Mouse (Mus musculus) olfactory bulb, adult 2 months (tissue): ENCODE measurements around the gene Plekhf1. TPM values are rescaled to one million over a fixed set of nuclear protein-coding genes. Genes with fewer than 3 reads are reported as not detected.

Experiments used
- H3K27ac ChIP-seq: fragments of 200-500 bp; 2 replicates; pipeline ENCODE4 v1.5.1; 2012; ENCODE audit warnings: low read depth, low read length; ENCODE audit not compliant: insufficient read depth
- H3K4me1 ChIP-seq: fragments of 200-500 bp; 2 replicates; pipeline ENCODE4 v1.6.1; 2012; ENCODE audit warnings: low read length; ENCODE audit not compliant: control insufficient read depth, insufficient read depth
- H3K4me3 ChIP-seq: fragments of 200-500 bp; 2 replicates; pipeline ENCODE4 v1.5.1; 2012; ENCODE audit warnings: mild to moderate bottlenecking, low read depth, low read length, moderate library complexity; ENCODE audit not compliant: insufficient read depth
- CTCF ChIP-seq: fragments of 200-500 bp; IDR thresholded peaks from 2 replicates; pipeline ENCODE4 v1.5.1; 2012; ENCODE audit warnings: low read depth, mild to moderate bottlenecking, low read length, moderate library complexity; ENCODE audit not compliant: insufficient read depth
- POLR2A ChIP-seq: fragments of 200-500 bp; IDR thresholded peaks from 2 replicates; pipeline ENCODE4 v1.6.1; 2012; ENCODE audit warnings: mild to moderate bottlenecking, low read depth, low read length, moderate library complexity; ENCODE audit not compliant: insufficient read depth
- WGBS: fragments of 180-500 bp; shearing (Covaris S2); methylation state at CpG from one replicate; pipeline ENCODE4 v1.1.7; 2018; 5-methylcytosine and 5-hydroxymethylcytosine counted together
- polyA plus RNA-seq: library from polyadenylated mRNA; stranded (reverse); fragments of >200 nt; gene quantifications from 2 replicates; pipeline ENCODE4 v1.2.4, GENCODE M21; 2012; ENCODE audit warnings: low replicate concordance; ENCODE audit not compliant: missing spikeins, insufficient read depth, insufficient read length

Plekhf1 gene
- polyA plus RNA-seq, 1 experiment, result not detected

DNA sequence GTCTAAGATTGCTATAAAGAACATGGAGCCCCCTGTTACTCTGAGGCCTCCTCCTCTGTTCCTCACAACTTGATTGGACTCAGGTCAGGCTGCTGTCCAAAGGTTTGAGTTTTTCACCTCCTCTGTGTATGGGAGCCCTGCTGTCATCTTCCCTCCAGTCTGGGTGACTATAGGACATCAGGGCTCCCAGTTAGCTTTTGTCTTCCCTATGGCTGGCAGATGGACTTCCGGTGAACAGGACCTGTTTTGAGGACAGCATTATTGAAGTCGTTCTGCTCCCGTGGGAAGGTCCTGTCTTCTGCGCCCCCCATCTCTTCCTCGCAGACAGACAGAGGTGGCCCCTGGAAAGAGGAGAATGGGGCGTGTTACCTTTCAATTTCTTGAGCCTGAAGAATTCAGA is 43.0 kb downstream of the Plekhf1 start:
- TF ChIP-seq CTCF, result no peak
- peaks cover 14% of the 10 kb centered on the region for H3K4me1 ChIP-seq
- WGBS, result 91% methylated on average over 6 of the region's 6 CpGs
- H3K27ac ChIP-seq, result no peak overlapping the region
- no peak overlapping the region for H3K4me3 ChIP-seq

DNA sequence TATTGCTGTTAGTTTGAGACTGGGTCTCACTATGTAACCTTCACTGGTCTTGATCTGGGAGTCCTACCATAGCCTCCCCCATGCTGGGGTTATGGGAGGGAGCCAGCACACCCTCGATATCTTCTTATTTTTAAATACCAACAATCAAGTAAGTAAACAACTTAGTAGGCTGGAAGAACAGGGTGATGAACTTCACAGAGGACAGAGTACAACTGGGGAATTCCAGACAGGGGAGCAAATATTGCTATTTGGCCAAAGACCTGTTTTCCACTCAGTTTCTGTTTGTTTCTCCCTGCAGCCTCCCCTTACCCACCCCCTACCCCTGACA is 43.4 kb downstream of the Plekhf1 start:
- H3K4me3 ChIP-seq, result peak overlapping the region; percentile 64
- H3K27ac ChIP-seq, result peak overlapping the region; percentile 77; the same call in 1 of the 2 replicates
- no peak for TF ChIP-seq POLR2A
- TF ChIP-seq CTCF, result no peak
- WGBS, result 14% methylated on average over 1 of the region's 1 CpGs
- H3K4me1 ChIP-seq, result peaks cover 14% of the 10 kb centered on the region

DNA sequence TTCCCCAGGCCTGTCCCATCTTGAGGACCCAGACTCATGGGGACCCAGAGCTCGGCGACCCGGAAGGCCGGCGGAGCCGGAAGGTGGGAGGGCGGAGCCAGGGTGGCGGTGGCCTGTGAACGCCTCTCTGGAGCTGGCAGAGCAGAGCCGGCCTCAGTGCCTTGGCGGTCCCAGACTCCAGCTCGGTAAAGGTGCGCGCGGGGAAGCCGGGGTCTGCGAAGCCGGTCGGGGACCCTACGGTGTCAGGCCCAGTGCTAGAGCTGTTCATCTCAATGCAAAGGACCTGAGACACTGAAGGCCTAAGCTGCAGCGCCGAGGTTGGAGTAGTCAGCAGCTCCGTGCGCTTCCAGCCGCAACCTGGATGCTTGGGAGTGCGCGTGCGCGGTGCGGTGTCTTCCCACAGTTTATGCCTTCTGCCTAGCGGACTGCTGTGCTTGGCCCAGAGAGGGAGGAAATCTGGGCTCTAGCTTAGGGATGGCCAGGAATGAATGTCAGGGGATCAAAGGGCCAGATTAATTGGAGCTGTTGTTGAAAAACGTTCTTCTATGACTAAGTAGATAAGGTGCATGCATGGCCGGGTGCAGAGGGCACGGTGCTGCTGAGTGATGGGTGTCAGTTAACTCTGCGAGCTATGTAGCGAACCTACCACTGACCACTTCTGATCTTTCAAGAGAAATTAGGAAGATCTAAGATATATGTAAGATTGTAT is 44.0 kb downstream of the Plekhf1 start:
- peaks cover 14% of the 10 kb centered on the region for H3K4me1 ChIP-seq
- TF ChIP-seq POLR2A, result peak; percentile 81
- no peak for TF ChIP-seq CTCF
- H3K4me3 ChIP-seq, result peak overlapping the region; percentile 64
- WGBS, result 5% methylated on average over 36 of the region's 36 CpGs
- peak overlapping the region; percentile 77 for H3K27ac ChIP-seq

DNA sequence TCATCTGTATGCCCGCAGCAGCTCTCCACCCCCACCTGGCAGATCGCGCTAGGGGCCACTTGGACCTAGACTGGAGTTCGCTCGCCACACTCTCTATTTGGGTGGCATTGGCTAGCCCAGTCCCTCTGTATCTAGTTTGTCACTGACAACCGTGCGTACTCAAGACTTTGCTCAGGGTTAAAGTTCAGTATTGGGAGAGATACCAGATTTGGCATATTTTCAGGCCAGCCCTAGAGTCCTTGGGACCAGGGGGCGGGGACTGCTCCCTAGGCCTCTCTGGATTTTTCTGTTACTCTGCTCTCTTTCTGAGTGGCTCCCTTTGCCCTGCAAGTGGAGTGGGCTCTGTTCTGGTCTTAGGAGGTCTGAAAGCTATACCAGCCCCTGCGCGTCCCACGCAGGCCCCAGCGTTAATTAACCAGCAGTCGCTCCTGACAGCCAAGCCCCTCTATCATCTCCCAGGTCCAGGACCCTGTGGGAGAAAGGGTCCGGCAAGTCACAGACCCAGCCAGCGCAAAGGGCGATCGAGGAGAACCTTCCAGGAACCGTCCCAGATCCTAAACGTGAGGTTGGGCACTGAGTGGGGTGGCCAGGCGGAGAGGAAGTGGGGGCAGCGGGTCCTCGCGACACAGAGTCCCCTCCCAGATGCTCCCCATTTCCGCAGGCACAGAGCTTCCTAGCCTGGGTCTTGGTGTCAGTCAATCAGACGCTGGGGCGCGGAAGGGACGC is 44.7 kb downstream of the Plekhf1 start, which contains the start of gene 1600014C10Rik:
Gene 1600014C10Rik (plus strand): TSS at position 256 of the 726 bp plus-strand sequence.
- Histone ChIP-seq H3K4me3 (peak within 1 kb of the TSS; percentile 64), H3K4me1 (peaks cover 14% of the 10 kb centered on the region), H3K27ac (peak within 1 kb of the TSS; percentile 77)
- WGBS, result 6% methylated on average over 28 of the region's 28 CpGs
- TF ChIP-seq CTCF, result no peak

DNA sequence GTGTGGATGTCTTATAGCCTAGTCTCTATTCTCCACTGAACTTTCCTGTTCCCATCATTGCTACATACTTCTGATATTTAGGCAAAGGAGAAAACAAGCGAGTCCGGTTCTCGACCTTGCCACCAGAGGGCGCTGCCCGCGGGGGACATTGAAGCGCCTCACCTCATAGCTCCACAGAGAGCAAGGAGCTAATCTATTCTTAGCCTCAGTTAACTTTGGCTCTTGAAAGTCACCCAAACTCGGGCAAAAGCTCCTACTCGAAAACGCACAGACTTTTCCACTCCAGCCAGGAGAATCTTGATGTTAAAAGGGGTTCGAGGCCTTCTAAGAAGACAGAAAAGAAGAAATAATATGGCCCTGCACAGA is 45.2 kb downstream of the Plekhf1 start:
- H3K4me1 ChIP-seq, result peaks cover 14% of the 10 kb centered on the region
- WGBS, result 0% methylated on average over 11 of the region's 11 CpGs
- 0 out of 2 replicates have a peak overlapping the region, but pooled peaks have one; percentile 77 for H3K27ac ChIP-seq
- H3K4me3 ChIP-seq, result peak overlapping the region; percentile 64; the same call in 1 of the 2 replicates
- TF ChIP-seq CTCF, result peak; percentile 94
- no peak for TF ChIP-seq POLR2A

DNA sequence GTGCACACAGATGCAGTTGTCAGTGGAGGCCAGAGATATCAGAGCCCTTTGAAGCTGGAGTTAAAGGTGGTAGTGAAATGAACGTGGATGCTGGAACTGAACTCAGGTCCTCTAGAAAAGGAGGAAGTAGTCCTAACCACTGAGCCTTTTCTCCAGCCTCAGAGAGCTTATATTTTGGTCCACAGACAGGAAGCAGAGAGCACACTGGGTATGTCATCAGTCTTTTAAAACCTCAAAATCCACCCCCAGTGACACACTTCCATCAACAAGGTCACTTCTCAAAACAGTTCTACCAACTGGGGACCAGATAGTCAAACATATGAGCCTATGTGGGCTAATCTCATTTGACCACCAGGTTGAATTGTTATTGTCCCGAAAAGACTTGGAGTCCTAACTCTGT is 46.5 kb downstream of the Plekhf1 start:
- no peak overlapping the region for H3K4me3 ChIP-seq
- WGBS, result 83% methylated on average over 2 of the region's 2 CpGs
- peaks cover 14% of the 10 kb centered on the region for H3K4me1 ChIP-seq
- no peak overlapping the region for H3K27ac ChIP-seq
- TF ChIP-seq POLR2A, result no peak
- no peak for TF ChIP-seq CTCF

DNA sequence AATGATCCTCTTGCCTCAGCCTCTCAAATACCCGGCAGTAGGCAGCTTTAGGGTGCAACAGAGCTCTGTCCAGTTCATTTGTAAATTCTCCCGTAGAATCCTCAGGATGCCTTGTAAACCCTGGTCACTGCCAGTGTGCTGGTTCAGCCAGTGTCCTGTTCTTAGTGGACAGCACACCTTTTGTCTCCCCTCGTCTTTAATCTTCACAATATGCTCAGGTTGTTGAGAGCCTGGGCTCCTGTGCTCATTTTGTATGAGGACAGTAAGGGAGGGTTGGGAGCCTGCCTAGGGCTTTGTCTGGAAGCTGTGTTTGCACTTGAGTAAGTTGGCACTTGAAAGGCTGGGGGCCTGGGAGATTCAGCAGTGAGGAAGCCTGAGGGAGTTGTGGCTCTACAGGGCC is 47.9 kb downstream of the Plekhf1 start:
- TF ChIP-seq POLR2A (no peak), CTCF (no peak)
- 72% methylated on average over 3 of the region's 3 CpGs for WGBS
- Histone ChIP-seq H3K4me3 (no peak overlapping the region), H3K27ac (no peak overlapping the region), H3K4me1 (peaks cover 13% of the 10 kb centered on the region)

DNA sequence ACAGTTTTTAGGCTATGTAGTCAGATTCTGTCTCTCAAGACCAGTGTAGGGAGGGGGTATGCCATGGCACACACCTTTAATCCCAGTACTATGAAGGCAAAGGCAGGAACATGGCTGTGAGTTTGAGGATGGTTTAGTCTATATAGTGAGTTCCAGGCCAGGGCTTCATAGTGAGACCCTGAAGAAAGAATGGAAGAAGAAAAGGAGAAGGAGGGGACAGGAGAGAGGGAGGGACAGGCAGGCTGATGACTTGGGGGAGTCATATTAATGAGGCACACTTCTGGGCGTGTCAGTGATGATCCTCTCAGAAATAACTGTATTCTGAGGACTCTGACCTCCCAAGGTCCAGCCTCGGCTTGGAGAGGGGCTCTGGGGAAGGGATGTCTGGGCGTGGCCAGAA is 51.8 kb downstream of the Plekhf1 start:
- H3K4me1 ChIP-seq, result peaks cover 18% of the 10 kb centered on the region
- TF ChIP-seq POLR2A (no peak), CTCF (no peak)
- no peak overlapping the region for H3K27ac ChIP-seq
- WGBS, result 83% methylated on average over 3 of the region's 3 CpGs
- no peak overlapping the region for H3K4me3 ChIP-seq

DNA sequence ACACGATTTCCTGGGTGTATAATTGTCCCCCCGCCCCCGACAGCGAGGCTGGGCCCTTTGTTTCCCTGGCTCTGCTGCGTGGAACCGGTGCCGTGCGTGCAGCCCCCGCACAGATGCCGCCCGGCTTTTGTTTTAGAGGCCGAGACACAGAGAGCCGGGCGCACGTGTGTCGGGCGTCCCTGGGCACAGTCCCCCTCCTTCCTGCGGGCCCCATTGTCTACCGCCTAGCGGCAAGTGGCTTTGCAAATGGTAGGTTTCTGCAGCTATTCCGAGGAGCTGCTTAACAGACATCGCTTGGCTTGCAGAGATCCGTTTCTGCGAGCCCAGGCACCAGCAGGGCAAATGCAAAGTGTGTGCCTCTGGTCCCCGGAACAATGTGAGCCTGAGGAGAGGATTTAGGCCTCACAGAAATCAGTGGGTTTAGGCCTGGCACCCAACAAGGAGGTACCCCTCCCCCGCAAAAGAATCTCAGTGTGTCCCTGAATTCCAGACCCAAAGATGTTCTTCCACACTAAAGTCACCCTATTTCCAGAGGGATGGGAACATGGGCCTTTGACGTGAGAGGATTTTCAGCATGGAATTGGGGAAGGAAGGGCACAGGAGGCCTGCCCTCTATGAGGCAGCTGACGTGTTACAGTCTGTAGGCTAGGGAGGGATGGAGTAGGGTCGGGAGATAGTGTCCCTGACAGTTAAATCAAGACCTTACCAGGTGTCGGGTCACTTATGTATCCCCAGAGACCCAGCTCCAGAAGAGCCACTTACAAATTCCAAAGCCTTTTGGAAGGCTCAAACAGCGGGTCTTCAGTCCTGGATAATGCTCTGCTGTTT is 53.3 kb downstream of the Plekhf1 start:
- peak overlapping the region; percentile 34 for H3K27ac ChIP-seq
- peak overlapping the region; percentile 6; the same call in 1 of the 2 replicates for H3K4me3 ChIP-seq
- peaks cover 18% of the 10 kb centered on the region for H3K4me1 ChIP-seq
- WGBS, result 12% methylated on average over 31 of the region's 31 CpGs
- TF ChIP-seq CTCF (no peak), POLR2A (no peak)
